Comparison of ENCODE assay signal across 8 mouse cellular contexts in the genomic region with DNA sequence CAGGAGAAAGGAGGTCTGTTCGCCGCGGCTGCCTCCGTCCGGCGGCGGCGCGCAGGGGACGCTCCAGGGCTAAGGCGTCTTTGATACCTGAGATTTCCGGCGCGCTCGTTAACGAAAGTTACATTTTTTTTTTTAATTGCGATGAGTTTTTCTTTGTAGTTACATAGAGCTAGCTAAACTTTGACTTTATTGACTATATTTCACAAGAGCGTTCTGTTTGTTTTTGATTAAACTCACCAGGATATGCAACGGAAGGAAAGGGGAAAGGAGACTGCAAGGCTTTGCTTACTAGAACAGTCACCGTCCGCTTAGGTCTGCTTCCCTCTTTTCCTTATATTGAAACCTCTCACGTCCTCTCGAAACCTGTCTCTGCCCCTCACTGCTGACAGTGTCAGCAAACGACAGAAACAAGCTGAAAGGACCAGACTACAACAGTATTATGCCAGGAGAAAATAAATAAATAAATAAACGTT. TPM values are rescaled to one million over a fixed set of nuclear protein-coding genes. Genes with fewer than 3 reads are reported as not detected.
DNase-seq lines count a peak whose midpoint lies in the region; ATAC-seq and TF ChIP-seq lines count a peak whose summit lies in the region.

A gene (minus strand): TSS at position 25 of the 473 bp plus-strand sequence.

- no peaks in the 10 kb centered on the region for H3K9me3 ChIP-seq in heart, embryonic 14.5 days (ENCODE audit: control insufficient read depth, low read length)
- H3K9me3 ChIP-seq in midbrain, postnatal 0 days (ENCODE audit: low read length), result no peaks in the 10 kb centered on the region

- H3K36me3 ChIP-seq in heart, embryonic 14.5 days (ENCODE audit: control insufficient read depth, insufficient read depth, low read length), result no peaks in the 10 kb centered on the region
- no peaks in the 10 kb centered on the region for H3K36me3 ChIP-seq in midbrain, postnatal 0 days (ENCODE audit: insufficient read depth, low read length)

- peak within 1 kb of the TSS; percentile 78 for H3K4me2 ChIP-seq in heart, embryonic 14.5 days (ENCODE audit: low read length)
- peak within 1 kb of the TSS; percentile 73 for H3K4me2 ChIP-seq in midbrain, postnatal 0 days (ENCODE audit: low read depth, low read length, poor library complexity, severe bottlenecking)

- WGBS in heart, embryonic 14.5 days, result under 1% methylated on average over 25 of the region's 25 CpGs
- WGBS in midbrain, postnatal 0 days, result under 1% methylated on average over 25 of the region's 25 CpGs

- DNase-seq in left cerebral cortex, adult 18-20 months (ENCODE audit: low spot score in 2 of 2), result no peak
- DNase-seq in left cerebral cortex, adult 9 months (ENCODE audit: low spot score in 2 of 2), result no peak
- no peak for DNase-seq in left cerebral cortex, postnatal 25 days (ENCODE audit: low spot score in 2 of 2)
- DNase-seq in midbrain, postnatal 0 days (ENCODE audit: low spot score), result no peak
- DNase-seq in spleen, postnatal 10 days (ENCODE audit: low spot score in 2 of 2), result no peak
- DNase-seq in retina, embryonic 14.5 days (ENCODE audit: low spot score), result no peak

- peak within 1 kb of the TSS; percentile 80 for H3K9ac ChIP-seq in heart, embryonic 14.5 days (ENCODE audit: low read length)
- H3K9ac ChIP-seq in midbrain, postnatal 0 days (replicated peaks; ENCODE audit: low read length, poor library complexity, severe bottlenecking), result peak within 1 kb of the TSS; percentile 84

- TF ChIP-seq CTCF in midbrain, postnatal 0 days (IDR thresholded peaks at IDR 0.05), result peak; percentile 11; the same call in 1 of the 2 replicates

- H3K4me1 ChIP-seq in brown adipose tissue, adult 24 weeks (ENCODE audit: control insufficient read depth, insufficient read depth, insufficient read length, low read length), result no peaks in the 10 kb centered on the region
- H3K4me1 ChIP-seq in heart, embryonic 14.5 days (ENCODE audit: control insufficient read depth in 2 of 2, insufficient read depth in 2 of 2, low read length in 2 of 2), result peaks cover 2 to 13% of the 10 kb centered on the region in 2 experiments; a peak in 3 of 4 replicates
- H3K4me1 ChIP-seq in midbrain, postnatal 0 days (ENCODE audit: insufficient read depth, low read length), result no peaks in the 10 kb centered on the region

- no peaks in the 10 kb centered on the region for H3K27me3 ChIP-seq in heart, embryonic 14.5 days (ENCODE audit: control insufficient read depth, insufficient read depth, low read length)
- no peaks in the 10 kb centered on the region for H3K27me3 ChIP-seq in midbrain, postnatal 0 days (ENCODE audit: insufficient read depth, low read length)

- H3K27ac ChIP-seq in brown adipose tissue, adult 24 weeks (replicated peaks; ENCODE audit: low read depth, low read length), result peak within 1 kb of the TSS; percentile 77
- peak within 1 kb of the TSS; percentile 92 to 99 for H3K27ac ChIP-seq in heart, embryonic 14.5 days (replicated peaks in 1 of 2; ENCODE audit: control insufficient read depth in 1 of 2, insufficient read depth in 1 of 2, low read depth in 2 of 2, low read length in 2 of 2)
- H3K27ac ChIP-seq in midbrain, postnatal 0 days (ENCODE audit: low read depth, low read length), result peak within 1 kb of the TSS; percentile 91

- ATAC-seq in heart, embryonic 14.5 days (ENCODE audit: insufficient number of reproducible peaks, insufficient read depth, low FRiP score, low read depth), result no peak
- ATAC-seq in midbrain, postnatal 0 days (ENCODE audit: low FRiP score), result peak; percentile 6; the same call in 1 of the 2 replicates

- H3K4me3 ChIP-seq in brown adipose tissue, adult 24 weeks (ENCODE audit: insufficient read depth, low read depth, low read length), result peak within 1 kb of the TSS; percentile 71
- H3K4me3 ChIP-seq in heart, embryonic 14.5 days (ENCODE audit: control insufficient read depth in 1 of 2, insufficient read depth in 1 of 2, low read depth in 1 of 2, low read length in 2 of 2), result peak within 1 kb of the TSS; percentile 68 to 69
- peak within 1 kb of the TSS; percentile 96 for H3K4me3 ChIP-seq in midbrain, postnatal 0 days (ENCODE audit: low read depth, low read length)

- intact Hi-C loops in left cerebral cortex, postnatal 25 days (cut with DNase I), result no loop called here

RNA-seq across cellular contexts. Expression of the gene that starts here (rescaled TPM):
- total RNA-seq in left cerebral cortex, adult 18-20 months (2021), result 100 to 1,000 TPM; 103 to 109 TPM
- 5.0 and 5.3 TPM in 2 replicates for polyA plus RNA-seq in brown adipose tissue, adult 24 weeks (2012; ENCODE audit: insufficient read depth, insufficient read length, missing spikeins)
- polyA plus RNA-seq in heart, embryonic 14.5 days (2014; fragmentation: Nextera tagmentation; extraction: Ambion mirVana), result 47.1 and 49.2 TPM in 2 replicates
- 100 to 1,000 TPM; 129 to 135 TPM for total RNA-seq in left cerebral cortex, postnatal 25 days (2021)
- total RNA-seq in midbrain, postnatal 0 days (2014; rRNA removed), result 102 and 116 TPM in 2 replicates
- polyA plus RNA-seq in midbrain, postnatal 0 days (2015; fragmentation: Nextera tagmentation; extraction: Ambion mirVana), result 83.6 and 92.9 TPM in 2 replicates
